Mouse (Mus musculus): Measurements from ENCODE around the gene Serhl.

- TF ChIP-seq POLR2A (IDR thresholded peaks at IDR 0.05; ENCODE audit: control insufficient read depth, low read depth, low read length) (no peak), CTCF (IDR thresholded peaks at IDR 0.05; ENCODE audit: control insufficient read depth, insufficient read depth, insufficient replicate concordance, low read depth, low read length) (no peak)
Measured at GRCm38 (mm10) chr15:83100332-83100662, 11.0 kb downstream of the Serhl start.
